Mouse (Mus musculus) lung, postnatal 0 days (tissue): ENCODE data around the gene Wnt7a. TPM values are rescaled to one million over a fixed set of nuclear protein-coding genes. Genes with fewer than 3 reads are reported as not detected.

Experiments
- ATAC-seq: fragments of 200-750 bp; cut with Nextera tagmentation; 2 replicates; pipeline ENCODE4 v1.8.0; 2017; ENCODE audit warnings: moderate library complexity
- DNase-seq: peaks from one replicate; pipeline ENCODE4 v3.0.0-alpha.2; 2016; ENCODE audit warnings: low spot score
- H3K27ac ChIP-seq: fragments of 300-500 bp; sonication (generic); 2 replicates; pipeline ENCODE4 v1.5.1; 2014; ENCODE audit warnings: antibody characterized with exemption, mild to moderate bottlenecking, low read length, mixed read lengths
- H3K27me3 ChIP-seq: fragments of 300-500 bp; sonication (generic); replicated peaks from 2 replicates; pipeline ENCODE4 v1.6.1; 2014; ENCODE audit warnings: low read length, mixed read lengths; ENCODE audit not compliant: insufficient read depth
- H3K36me3 ChIP-seq: fragments of 300-500 bp; sonication (generic); 2 replicates; pipeline ENCODE4 v1.6.1; 2014; ENCODE audit warnings: low read length, mixed read lengths; ENCODE audit not compliant: insufficient read depth
- H3K4me1 ChIP-seq: fragments of 300-500 bp; sonication (generic); 2 replicates; pipeline ENCODE4 v1.6.1; 2014; ENCODE audit warnings: antibody characterized with exemption, low read depth, low read length, mixed read lengths; ENCODE audit not compliant: insufficient read depth
- H3K4me2 ChIP-seq: fragments of 300-500 bp; sonication (generic); replicated peaks from 2 replicates; pipeline ENCODE4 v1.6.1; 2014; ENCODE audit warnings: low read depth, mild to moderate bottlenecking, low read length, moderate library complexity, mixed read lengths
- H3K4me3 ChIP-seq: fragments of 300-500 bp; sonication (generic); 2 replicates; pipeline ENCODE4 v1.5.1; 2014; ENCODE audit warnings: low read depth, low read length
- H3K9ac ChIP-seq: fragments of 300-500 bp; sonication (generic); replicated peaks from 2 replicates; pipeline ENCODE4 v1.6.1; 2014; ENCODE audit warnings: low read depth, mild to moderate bottlenecking
- H3K9me3 ChIP-seq: fragments of 300-500 bp; sonication (generic); 2 replicates; pipeline ENCODE4 v1.6.1; 2016; ENCODE audit warnings: low read length, mixed read lengths
- CTCF ChIP-seq: IDR thresholded peaks from 2 replicates; pipeline ENCODE4 v1.5.1; 2016; ENCODE audit warnings: antibody characterized with exemption, mild to moderate bottlenecking
- EP300 ChIP-seq: IDR thresholded peaks from 2 replicates; pipeline ENCODE4 v1.6.1; 2016; ENCODE audit warnings: antibody characterized with exemption, mild to moderate bottlenecking, control low read depth
- WGBS: fragments of 180-500 bp; shearing (Covaris S2); extraction: QIAGEN DNeasy Blood & Tissue Kit; methylation state at CpG from one replicate; pipeline ENCODE4 v1.1.7; 2014; 5-methylcytosine and 5-hydroxymethylcytosine counted together
- polyA plus RNA-seq: library from polyadenylated mRNA; unstranded; fragments of >200 nt; fragmentation: Nextera tagmentation; extraction: Ambion mirVana; gene quantifications from 2 replicates; pipeline ENCODE4 v1.2.1, GENCODE M21; 2015

Gene Wnt7a
- polyA plus RNA-seq, 1 experiment from 2014 or later: 7.8 TPM

DNA sequence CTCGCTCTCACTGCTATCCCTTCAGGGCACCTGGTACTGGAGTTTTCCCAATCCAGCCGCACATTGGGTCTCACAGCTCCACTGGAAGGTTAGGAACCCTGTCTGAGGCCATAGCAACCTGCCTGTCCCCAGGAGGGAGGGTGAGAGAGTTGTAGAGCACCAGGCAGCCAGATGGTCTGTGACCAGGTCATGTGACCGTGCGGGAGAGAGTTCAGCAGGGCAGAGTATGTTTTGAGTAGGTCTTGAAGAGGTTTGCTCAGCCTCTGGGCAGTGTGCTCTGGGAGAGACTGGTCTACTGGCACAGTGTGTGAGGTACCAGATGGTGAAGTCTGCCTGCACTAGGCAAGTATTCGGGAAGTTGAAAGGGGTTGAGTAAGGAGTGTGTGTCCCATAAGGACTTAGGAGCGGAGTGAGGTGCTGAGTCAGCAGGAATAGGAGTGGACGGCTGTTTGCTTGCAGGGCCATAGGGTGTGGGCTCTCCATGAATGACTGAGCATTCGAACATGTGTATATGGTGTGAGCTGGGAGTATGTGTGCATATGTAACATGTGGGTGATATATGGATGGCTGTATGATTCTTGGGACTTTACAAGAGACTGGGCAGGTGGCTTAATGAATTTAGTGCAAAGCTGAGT lies 71.4 kb downstream of the Wnt7a start:
- Histone ChIP-seq H3K4me1 (no peaks in the 10 kb centered on the region), H3K4me2 (no peak overlapping the region), H3K9me3 (no peaks in the 10 kb centered on the region), H3K4me3 (no peak overlapping the region), H3K27ac (no peak overlapping the region), H3K36me3 (no peaks in the 10 kb centered on the region), H3K9ac (no peak overlapping the region), H3K27me3 (no peaks in the 10 kb centered on the region)
- TF ChIP-seq EP300 (no peak), CTCF (no peak)
- DNase-seq (peak; percentile 71), ATAC-seq (peak; percentile 94)
- WGBS: 43% methylated on average over 8 of the region's 8 CpGs

DNA sequence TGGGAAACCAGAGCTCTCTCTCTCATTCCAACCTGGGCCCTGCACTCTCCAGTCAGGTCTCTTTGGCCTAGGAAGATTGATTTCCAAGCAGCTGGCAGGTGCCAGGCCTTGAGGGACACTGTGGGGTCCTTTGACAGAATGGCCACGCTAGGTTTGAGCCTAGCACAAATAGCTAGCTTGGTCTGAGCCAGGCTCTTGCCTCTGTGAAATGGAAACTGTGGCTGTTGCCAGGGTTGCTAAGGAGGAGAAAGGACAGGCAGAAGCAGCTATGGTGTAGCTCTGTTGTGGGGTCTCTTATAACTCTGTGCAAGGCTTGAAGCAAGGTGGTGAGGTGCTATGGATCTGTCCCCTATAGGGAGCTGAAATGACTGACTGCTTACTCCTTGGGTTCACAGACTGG lies 75.7 kb downstream of the Wnt7a start:
- DNase-seq (no peak), ATAC-seq (no peak)
- Histone ChIP-seq H3K27me3 (no peaks in the 10 kb centered on the region), H3K27ac (no peak overlapping the region), H3K4me3 (no peak overlapping the region), H3K9me3 (no peaks in the 10 kb centered on the region), H3K4me2 (no peak overlapping the region), H3K9ac (no peak overlapping the region), H3K36me3 (no peaks in the 10 kb centered on the region), H3K4me1 (no peaks in the 10 kb centered on the region)
- 64% methylated on average over 1 of the region's 1 CpGs for WGBS
- TF ChIP-seq EP300 (no peak), CTCF (no peak)

DNA sequence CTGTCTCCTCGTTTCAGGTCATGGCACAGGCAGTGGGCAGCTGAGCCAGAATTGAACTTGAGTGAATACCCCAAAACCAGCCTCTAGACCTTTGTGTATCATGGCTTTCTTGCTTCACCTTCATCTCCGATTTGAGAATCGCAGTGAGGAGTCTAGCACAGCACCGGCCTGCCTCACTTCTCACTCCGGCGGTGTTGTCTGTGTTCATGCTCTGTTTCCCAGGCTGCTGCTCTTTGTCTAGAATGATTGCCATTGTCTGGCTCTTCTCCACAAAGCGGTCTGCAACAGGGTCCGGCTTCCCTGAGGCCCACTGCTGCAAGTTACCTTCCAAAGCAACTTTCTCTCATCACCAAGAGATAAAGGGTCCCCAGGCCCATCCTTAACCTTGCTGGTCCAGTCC lies 79.3 kb downstream of the Wnt7a start:
- no peak overlapping the region for H3K4me2 ChIP-seq
- no peak overlapping the region for H3K4me3 ChIP-seq
- TF ChIP-seq EP300: no peak
- no peak for TF ChIP-seq CTCF
- no peak overlapping the region for H3K27ac ChIP-seq
- ATAC-seq (no peak), DNase-seq (no peak)
- no peaks in the 10 kb centered on the region for H3K9me3 ChIP-seq
- no peaks in the 10 kb centered on the region for H3K4me1 ChIP-seq
- WGBS: 90% methylated on average over 8 of the region's 8 CpGs
- no peaks in the 10 kb centered on the region for H3K36me3 ChIP-seq
- no peaks in the 10 kb centered on the region; the same call in 1 of the 2 replicates for H3K27me3 ChIP-seq
- H3K9ac ChIP-seq: no peak overlapping the region

DNA sequence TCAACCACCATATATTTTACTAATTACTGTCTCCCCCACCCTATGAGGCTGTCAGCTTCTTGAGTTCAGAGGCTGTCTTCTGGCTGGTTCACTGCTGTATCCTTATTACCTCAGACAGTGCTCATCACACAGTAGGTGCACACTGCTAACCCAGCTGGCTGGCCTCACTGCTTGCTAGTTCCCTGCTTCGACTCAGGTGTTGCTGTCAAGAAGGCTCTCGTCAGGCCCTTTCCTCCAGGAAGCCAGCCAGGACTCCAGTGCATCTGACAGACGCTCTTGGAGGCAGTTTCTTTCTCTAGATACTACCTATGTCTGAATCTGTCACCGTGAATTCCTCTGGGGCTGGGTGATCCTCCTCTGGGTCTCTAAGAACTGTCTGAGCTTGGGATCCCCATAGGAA lies 85.6 kb downstream of the Wnt7a start:
- 76% methylated on average over 4 of the region's 4 CpGs for WGBS
- Histone ChIP-seq H3K9me3 (no peaks in the 10 kb centered on the region), H3K9ac (no peak overlapping the region), H3K4me3 (no peak overlapping the region), H3K27me3 (no peaks in the 10 kb centered on the region; the same call in 1 of the 2 replicates), H3K4me1 (no peaks in the 10 kb centered on the region), H3K27ac (no peak overlapping the region), H3K36me3 (no peaks in the 10 kb centered on the region), H3K4me2 (no peak overlapping the region)
- DNase-seq (no peak), ATAC-seq (no peak)
- TF ChIP-seq EP300 (no peak), CTCF (no peak)

DNA sequence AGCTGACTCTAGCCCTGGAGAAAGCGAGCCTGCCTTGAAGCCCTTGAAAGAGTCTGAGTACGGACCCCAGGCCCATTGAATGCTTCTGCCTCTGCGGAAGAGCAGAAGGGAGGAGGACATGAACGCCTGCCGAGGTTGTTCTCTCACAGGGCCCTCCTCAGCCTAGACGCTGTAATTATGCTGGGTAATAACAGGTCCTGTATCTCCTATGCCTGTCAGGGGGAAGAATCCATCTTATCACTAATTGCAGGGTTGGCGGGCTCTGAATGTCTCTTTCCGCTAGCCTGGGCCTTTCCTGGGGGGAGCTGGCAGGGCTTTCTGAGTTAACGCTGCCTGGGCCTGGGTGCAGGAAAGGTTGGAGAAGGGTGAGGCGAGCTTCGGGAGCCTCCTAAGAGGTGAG lies 86.4 kb downstream of the Wnt7a start:
- TF ChIP-seq EP300 (no peak), CTCF (no peak)
- WGBS: 66% methylated on average over 11 of the region's 11 CpGs
- Histone ChIP-seq H3K4me1 (no peaks in the 10 kb centered on the region), H3K27me3 (no peaks in the 10 kb centered on the region; the same call in 1 of the 2 replicates), H3K4me3 (no peak overlapping the region), H3K27ac (no peak overlapping the region), H3K9me3 (no peaks in the 10 kb centered on the region), H3K4me2 (no peak overlapping the region), H3K36me3 (no peaks in the 10 kb centered on the region), H3K9ac (no peak overlapping the region)
- ATAC-seq (no peak), DNase-seq (no peak)

DNA sequence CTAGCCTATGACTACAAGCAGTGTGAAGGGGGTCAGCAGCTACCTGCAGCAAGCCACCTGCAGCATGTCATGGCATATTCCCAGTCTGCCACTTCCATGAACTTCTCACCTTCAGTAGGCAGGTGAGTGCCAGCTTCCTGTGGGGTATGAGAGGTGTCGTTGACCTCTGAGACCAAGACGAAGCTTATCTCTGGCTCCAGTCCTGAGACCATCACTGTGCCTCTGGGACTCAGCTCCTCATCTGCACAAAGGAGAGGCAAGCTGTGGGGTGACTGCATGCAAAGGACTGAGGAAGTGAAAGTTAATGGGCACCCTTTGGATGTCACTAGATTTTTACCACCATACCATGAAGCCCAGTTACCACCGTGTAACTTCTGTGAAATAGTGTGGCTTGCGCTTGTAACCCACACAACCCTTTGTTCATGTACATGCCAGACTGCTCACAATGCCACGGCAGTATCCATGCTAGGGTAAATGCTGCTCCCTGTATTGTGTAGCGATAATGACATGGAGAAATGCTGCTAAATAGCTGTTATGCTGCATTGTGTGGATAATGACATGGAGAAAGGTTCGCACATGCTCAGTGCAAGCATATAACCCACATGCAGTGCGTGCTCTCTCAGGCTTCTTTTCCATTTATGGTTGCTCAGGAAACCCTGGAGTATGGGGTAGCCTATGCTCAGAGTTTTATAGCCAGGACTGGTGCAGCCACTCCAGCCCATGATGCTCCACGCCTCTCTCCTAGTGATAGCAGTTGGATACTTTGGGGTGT lies 89.0 kb downstream of the Wnt7a start:
- ATAC-seq (no peak), DNase-seq (no peak)
- H3K27ac ChIP-seq: no peak overlapping the region
- no peak overlapping the region for H3K4me3 ChIP-seq
- no peak for TF ChIP-seq CTCF
- TF ChIP-seq EP300: no peak
- H3K27me3 ChIP-seq: no peaks in the 10 kb centered on the region
- H3K9me3 ChIP-seq: no peaks in the 10 kb centered on the region
- no peaks in the 10 kb centered on the region for H3K36me3 ChIP-seq
- no peaks in the 10 kb centered on the region for H3K4me1 ChIP-seq
- H3K9ac ChIP-seq: no peak overlapping the region
- H3K4me2 ChIP-seq: no peak overlapping the region
- 79% methylated on average over 9 of the region's 9 CpGs for WGBS

Other genes with a start within 250 kb of the Wnt7a start
- gene Fbln2, start 198.9 kb downstream of the Wnt7a start, polyA plus RNA-seq: 63.0 and 63.8 TPM in 2 replicates
- 16.3 and 16.5 TPM in 2 replicates for gene Chchd4, start 62.2 kb upstream of the Wnt7a start, polyA plus RNA-seq
- 59.3 and 69.4 TPM in 2 replicates for gene Tmem43, start 62.3 kb upstream of the Wnt7a start, polyA plus RNA-seq
- gene Xpc, start 104.5 kb upstream of the Wnt7a start, polyA plus RNA-seq: 18.5 and 18.6 TPM in 2 replicates
- 94.1 and 101 TPM in 2 replicates for gene Lsm3, start 104.6 kb upstream of the Wnt7a start, polyA plus RNA-seq